Mouse (Mus musculus) thymus, adult 2 months (tissue): Measurements from ENCODE around the gene Knop1. TPM values are rescaled to one million over a fixed set of nuclear protein-coding genes. Genes with fewer than 3 reads are reported as not detected.

Experiments used
- DNase-seq: peaks from one replicate; pipeline ENCODE4 v3.0.0; 2021
- H3K27ac ChIP-seq: fragments of 200-500 bp; 2 replicates; pipeline ENCODE4 v1.5.1; 2012; ENCODE audit warnings: low read length, control low read depth; ENCODE audit not compliant: control insufficient read depth, insufficient read depth
- H3K27me3 ChIP-seq: fragments of 200-500 bp; 2 replicates; pipeline ENCODE4 v1.6.1; 2012; ENCODE audit warnings: mild to moderate bottlenecking, low read length, moderate library complexity, mixed read lengths; ENCODE audit not compliant: control insufficient read depth, insufficient read depth
- H3K36me3 ChIP-seq: fragments of 200-500 bp; 2 replicates; pipeline ENCODE4 v1.6.1; 2012; ENCODE audit warnings: mild to moderate bottlenecking, low read length, moderate library complexity; ENCODE audit not compliant: control insufficient read depth, insufficient read depth
- H3K4me1 ChIP-seq: fragments of 200-500 bp; replicated peaks from 2 replicates; pipeline ENCODE4 v1.6.1; 2012; ENCODE audit warnings: low read length; ENCODE audit not compliant: control insufficient read depth, insufficient read depth
- H3K4me3 ChIP-seq: fragments of 200-500 bp; 2 replicates; pipeline ENCODE4 v1.5.1; 2012; ENCODE audit warnings: mild to moderate bottlenecking, low read length, control low read depth, moderate library complexity; ENCODE audit not compliant: control insufficient read depth, insufficient read depth
- CTCF ChIP-seq: fragments of 200-500 bp; IDR thresholded peaks from 2 replicates; pipeline ENCODE4 v1.5.1; 2012; ENCODE audit warnings: mild to moderate bottlenecking, control low read depth, low read length, moderate library complexity, borderline replicate concordance; ENCODE audit not compliant: control insufficient read depth, poor library complexity, insufficient read depth; ENCODE audit errors: extremely low read depth
- POLR2A ChIP-seq: fragments of 200-500 bp; IDR thresholded peaks from 2 replicates; pipeline ENCODE4 v1.6.1; 2012; ENCODE audit warnings: mild to moderate bottlenecking, low read length, control low read depth, moderate library complexity; ENCODE audit not compliant: control insufficient read depth, poor library complexity, insufficient read depth; ENCODE audit errors: extremely low read depth
- WGBS: fragments of 180-500 bp; shearing (Covaris S2); methylation state at CpG from one replicate; pipeline ENCODE4 v1.1.7; 2018; 5-methylcytosine and 5-hydroxymethylcytosine counted together
- polyA plus RNA-seq: library from polyadenylated mRNA; depleted of rRNA; stranded (reverse); fragments of >200 nt; gene quantifications from 2 replicates; pipeline ENCODE4 v1.2.3, GENCODE M21; 2012

Knop1 gene
- polyA plus RNA-seq, 1 experiment: 13.3 TPM

DNA sequence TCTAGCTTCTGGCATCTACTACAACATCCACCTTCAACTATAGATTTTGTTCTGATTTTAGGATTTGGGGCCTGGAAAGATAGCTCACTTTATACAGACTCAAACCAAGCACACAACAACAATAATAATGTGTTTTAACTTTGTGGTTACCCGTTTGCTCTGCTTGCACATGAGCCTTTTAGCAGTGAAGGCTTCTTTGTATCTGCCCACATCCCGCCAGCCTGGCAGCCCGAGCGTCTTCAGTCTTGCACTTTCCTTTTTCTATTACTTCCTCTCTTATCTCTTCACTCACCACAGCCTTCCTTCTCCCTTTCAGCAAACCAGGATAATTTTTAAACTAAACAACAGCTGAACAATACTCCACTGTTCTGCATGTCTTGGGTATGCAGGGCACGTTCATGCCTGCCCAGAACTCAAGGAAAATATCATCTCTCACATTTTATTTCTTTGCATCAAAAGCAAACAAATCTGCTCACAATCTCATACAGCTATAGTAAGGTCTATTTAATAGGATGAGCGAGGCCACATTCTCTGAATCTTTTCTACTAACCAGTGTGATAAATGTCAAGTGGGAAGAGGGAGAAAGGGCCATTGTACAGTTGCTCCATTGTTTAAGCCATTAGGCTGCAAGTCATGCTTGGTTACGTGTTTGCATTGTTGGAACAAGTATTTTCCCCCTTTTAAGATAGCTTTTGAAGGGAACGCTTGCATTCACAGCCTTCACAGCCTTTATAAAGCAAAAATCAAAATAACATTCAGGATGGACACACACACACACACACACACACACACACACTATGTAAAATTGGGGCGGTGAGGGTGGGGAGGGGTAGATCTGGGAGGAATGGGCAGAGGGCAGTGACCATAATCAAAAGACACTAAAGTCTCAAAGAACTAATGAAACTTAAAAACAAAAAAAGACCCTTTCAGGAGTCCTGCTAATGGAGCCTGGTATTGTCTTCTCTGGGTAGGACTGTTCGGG is 39.7 kb upstream of the Knop1 start:
- Histone ChIP-seq H3K4me1 (peaks cover 3% of the 10 kb centered on the region; the same call in 1 of the 2 replicates), H3K27ac (peak overlapping the region; percentile 66; the same call in 1 of the 2 replicates), H3K27me3 (no peaks in the 10 kb centered on the region), H3K36me3 (no peaks in the 10 kb centered on the region), H3K4me3 (no peak overlapping the region)
- peak; percentile 20 for DNase-seq
- TF ChIP-seq POLR2A (no peak), CTCF (no peak)
- WGBS: 46% methylated on average over 10 of the region's 10 CpGs

- Histone ChIP-seq H3K27me3 (no peaks in the 10 kb centered on the region), H3K27ac (no peak overlapping the region), H3K4me1 (no peaks in the 10 kb centered on the region), H3K4me3 (no peak overlapping the region), H3K36me3 (no peaks in the 10 kb centered on the region)
- WGBS: 70% methylated on average over 3 of the region's 3 CpGs
- TF ChIP-seq POLR2A: no peak
- no peak for TF ChIP-seq CTCF
- DNase-seq: no peak
Measured at GRCm38 (mm10) chr7:118889046-118889680, 33.1 kb upstream of the Knop1 start.

DNA sequence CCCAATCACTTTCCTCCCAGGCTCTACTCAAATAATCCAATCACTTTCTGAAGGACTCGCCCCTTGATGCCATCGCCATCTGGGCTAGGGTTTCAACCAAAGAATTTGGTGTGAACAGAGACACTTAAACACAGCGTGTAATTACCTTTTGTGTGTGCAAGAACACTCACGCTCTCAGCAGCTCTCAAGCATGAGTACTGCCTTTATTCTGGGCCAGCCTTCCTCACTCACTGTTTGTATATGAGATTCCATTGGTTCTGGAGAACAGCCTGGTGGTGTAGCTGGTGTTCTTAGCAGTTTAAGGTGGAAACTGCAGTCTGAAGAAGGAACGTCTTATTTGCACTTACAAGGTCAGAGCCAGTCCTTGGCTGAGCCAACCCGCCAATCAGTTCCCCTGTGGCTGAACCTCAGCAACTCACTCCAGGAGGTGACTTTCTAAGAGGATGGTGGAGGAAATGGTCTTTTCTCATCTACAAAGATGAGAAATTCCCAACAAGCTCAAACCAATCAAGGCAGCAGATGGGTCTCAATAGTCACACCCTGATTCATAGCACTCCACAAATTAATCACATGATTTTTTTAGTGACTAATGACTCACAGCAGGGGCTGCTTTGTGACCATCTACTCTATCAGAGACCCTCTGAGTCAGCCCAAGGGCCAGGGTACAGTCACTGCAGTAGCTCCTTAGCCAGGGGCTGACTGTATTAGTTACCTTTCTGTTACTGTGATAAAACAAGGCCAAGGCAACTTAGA is 31.4 kb upstream of the Knop1 start:
- Histone ChIP-seq H3K27ac (no peak overlapping the region), H3K36me3 (no peaks in the 10 kb centered on the region), H3K4me3 (no peak overlapping the region), H3K4me1 (no peaks in the 10 kb centered on the region), H3K27me3 (no peaks in the 10 kb centered on the region)
- TF ChIP-seq POLR2A (no peak), CTCF (no peak)
- 94% methylated on average over 6 of the region's 6 CpGs for WGBS
- no peak for DNase-seq

DNA sequence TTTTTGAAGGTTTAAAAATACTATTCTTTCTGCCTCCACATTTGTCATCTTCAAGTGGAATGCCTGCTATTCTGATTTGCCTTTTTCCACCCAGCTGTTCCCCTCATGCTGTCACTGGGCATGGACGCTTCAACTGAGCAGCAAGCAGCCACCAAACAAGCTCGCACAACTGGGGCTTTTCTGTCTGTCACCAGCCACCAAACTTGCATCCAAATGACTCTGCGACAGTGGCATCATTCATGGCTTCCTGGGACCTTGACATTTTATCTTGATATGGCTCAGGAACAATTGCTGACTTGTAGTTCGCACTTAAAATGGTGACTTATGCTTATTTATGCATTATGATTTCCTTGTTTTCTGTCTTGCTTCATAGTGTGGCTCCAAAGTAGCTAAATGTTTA is 28.9 kb upstream of the Knop1 start:
- 93% methylated on average over 4 of the region's 4 CpGs for WGBS
- Histone ChIP-seq H3K36me3 (no peaks in the 10 kb centered on the region), H3K4me1 (no peaks in the 10 kb centered on the region), H3K27ac (no peak overlapping the region), H3K27me3 (no peaks in the 10 kb centered on the region), H3K4me3 (no peak overlapping the region)
- no peak for DNase-seq
- TF ChIP-seq CTCF (no peak), POLR2A (no peak)

GRCm38 (mm10) chr7:118883957-118884356 is 27.9 kb upstream of the Knop1 start:
- no peaks in the 10 kb centered on the region for H3K36me3 ChIP-seq
- no peak overlapping the region for H3K27ac ChIP-seq
- no peak overlapping the region for H3K4me3 ChIP-seq
- no peak for DNase-seq
- no peak for TF ChIP-seq POLR2A
- TF ChIP-seq CTCF: no peak
- H3K27me3 ChIP-seq: no peaks in the 10 kb centered on the region
- 93% methylated on average over 4 of the region's 4 CpGs for WGBS
- H3K4me1 ChIP-seq: no peaks in the 10 kb centered on the region

DNA sequence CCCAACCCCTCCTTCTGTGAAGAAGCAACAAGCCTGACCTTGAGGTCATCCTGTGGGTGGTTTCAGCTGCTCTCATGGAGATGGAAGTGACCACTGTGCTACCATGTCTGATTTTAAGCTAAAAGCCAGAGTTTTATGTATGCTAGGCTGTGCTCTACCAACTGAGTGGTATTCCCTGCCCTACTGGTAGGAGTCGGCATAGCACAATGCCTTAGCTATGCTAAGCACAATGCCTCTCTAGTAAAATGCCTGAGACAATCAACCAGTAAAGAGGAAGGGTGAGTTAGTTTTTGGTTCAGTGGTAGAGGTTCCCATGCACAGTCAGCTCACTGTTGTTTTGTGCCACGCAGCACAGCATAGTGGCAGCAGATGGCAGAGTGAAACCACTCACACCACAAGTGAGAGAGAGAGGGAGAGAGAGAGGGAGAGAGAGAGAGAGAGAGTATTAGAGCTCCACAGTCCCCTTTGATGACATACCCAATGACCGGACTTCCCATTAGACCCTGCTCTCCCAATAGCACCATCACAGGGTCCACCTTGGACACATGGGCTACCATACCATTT is 23.5 kb upstream of the Knop1 start:
- Histone ChIP-seq H3K27me3 (no peaks in the 10 kb centered on the region), H3K36me3 (no peaks in the 10 kb centered on the region), H3K27ac (no peak overlapping the region), H3K4me1 (no peaks in the 10 kb centered on the region), H3K4me3 (no peak overlapping the region)
- WGBS: 82% methylated on average over 3 of the region's 3 CpGs
- DNase-seq: no peak
- TF ChIP-seq POLR2A (no peak), CTCF (no peak)

GRCm38 (mm10) chr7:118865362-118865761 is 9.3 kb upstream of the Knop1 start:
- Histone ChIP-seq H3K36me3 (no peaks in the 10 kb centered on the region), H3K4me1 (no peaks in the 10 kb centered on the region), H3K27me3 (no peaks in the 10 kb centered on the region), H3K4me3 (no peak overlapping the region), H3K27ac (no peak overlapping the region)
- DNase-seq: no peak
- 61% methylated on average over 2 of the region's 2 CpGs for WGBS
- TF ChIP-seq POLR2A: no peak
- TF ChIP-seq CTCF: no peak
